Mouse (Mus musculus) lung, postnatal 36 days (tissue): ENCODE measurements at regions not wholly inside any gene's neighbourhood (a gene's known extent, or its start where the extent isn't known, plus 50 kb on each side); places are given as distances from the start of the nearest gene placed in this dataset.
"Not testable (repeated sequence)": the region's sequence is repeated elsewhere in the genome, so short reads cannot be mapped to it uniquely, and the experiment has no call there.

Source experiments
- DNase-seq: peaks from one replicate; pipeline ENCODE4 v3.0.0; 2022; ENCODE audit warnings: mixed read lengths

GRCm38 (mm10) chr12:92883091-92883490 is 1034.1 kb upstream of the Sel1l start:
- not testable (repeated sequence) for DNase-seq

- DNase-seq: not testable (repeated sequence)
Measured at GRCm38 (mm10) chr12:92882540-92882939, 1033.6 kb upstream of the Sel1l start.

- no peak for DNase-seq
Measured at GRCm38 (mm10) chr12:92873602-92874001, 1024.6 kb upstream of the Sel1l start.

- no peak for DNase-seq
Measured at GRCm38 (mm10) chr12:92869336-92869735, 1020.4 kb upstream of the Sel1l start.

GRCm38 (mm10) chr12:92823090-92823786 is 974.3 kb upstream of the Sel1l start:
- DNase-seq: no peak

GRCm38 (mm10) chr12:92818610-92819009 is 969.7 kb upstream of the Sel1l start:
- DNase-seq: no peak

- DNase-seq: no peak
Measured at GRCm38 (mm10) chr12:92801121-92801520, 952.2 kb upstream of the Sel1l start.

GRCm38 (mm10) chr12:92783362-92783761 is 934.4 kb upstream of the Sel1l start:
- no peak for DNase-seq

- DNase-seq: no peak
Measured at GRCm38 (mm10) chr12:92779695-92780292, 930.8 kb upstream of the Sel1l start.

- DNase-seq: no peak
Measured at GRCm38 (mm10) chr12:92775668-92776067, 926.7 kb upstream of the Sel1l start.

GRCm38 (mm10) chr12:92748576-92748975 is 899.6 kb upstream of the Sel1l start:
- no peak for DNase-seq

- DNase-seq: no peak
Measured at GRCm38 (mm10) chr12:92740818-92741217, 891.9 kb upstream of the Sel1l start.

- DNase-seq: no peak
Measured at GRCm38 (mm10) chr12:92739196-92739595, 890.2 kb upstream of the Sel1l start.

GRCm38 (mm10) chr12:92737623-92738370 is 888.8 kb upstream of the Sel1l start:
- DNase-seq: no peak

- DNase-seq: no peak
Measured at GRCm38 (mm10) chr12:92723022-92723421, 874.1 kb upstream of the Sel1l start.

- no peak for DNase-seq
Measured at GRCm38 (mm10) chr12:92713415-92713814, 864.5 kb upstream of the Sel1l start.

- no peak for DNase-seq
Measured at GRCm38 (mm10) chr12:92708466-92708865, 859.5 kb upstream of the Sel1l start.

GRCm38 (mm10) chr12:92703731-92704130 is 854.8 kb upstream of the Sel1l start:
- DNase-seq: no peak

- DNase-seq: no peak
Measured at GRCm38 (mm10) chr12:92692956-92693355, 844.0 kb upstream of the Sel1l start.

GRCm38 (mm10) chr12:92672396-92672795 is 823.4 kb upstream of the Sel1l start:
- no peak for DNase-seq

- no peak for DNase-seq
Measured at GRCm38 (mm10) chr12:92646634-92647033, 797.7 kb upstream of the Sel1l start.

GRCm38 (mm10) chr12:92645006-92645624 is 796.2 kb upstream of the Sel1l start:
- no peak for DNase-seq

- DNase-seq: peak; percentile 19
Measured at GRCm38 (mm10) chr12:92619120-92619519, 770.2 kb upstream of the Sel1l start.
